Mouse (Mus musculus) adipocyte (in vitro differentiated cells): ENCODE data around the gene Uba7.
"Not testable (repeated sequence)": the region's sequence is repeated elsewhere in the genome, so short reads cannot be mapped to it uniquely, and the experiment has no call there.

Experiments
- DNase-seq: peaks from one replicate; pipeline ENCODE4 v3.0.0-alpha.2; 2016; ENCODE audit warnings: low spot score

The Uba7 gene

DNA sequence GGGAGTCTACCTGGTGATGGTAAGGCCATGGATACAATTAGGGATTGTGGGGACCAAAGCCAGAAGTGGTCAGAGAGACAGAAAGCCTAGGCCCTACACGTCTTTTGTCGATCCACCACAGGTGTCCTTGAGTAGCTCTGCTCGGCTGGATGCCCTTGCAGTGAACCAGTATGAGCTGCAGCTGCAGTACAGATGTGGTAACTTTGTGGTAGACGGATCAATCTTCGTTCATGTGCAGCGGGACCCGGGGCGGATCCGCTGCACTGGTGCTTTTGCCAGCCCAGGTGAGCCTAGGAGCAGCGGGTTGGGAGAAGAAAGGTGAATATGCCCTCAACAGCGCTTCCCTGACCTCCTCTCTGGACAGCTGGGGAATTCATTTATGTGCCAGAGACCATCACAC, 17.7 kb downstream of the Uba7 start:
- DNase-seq, result no peak

- DNase-seq, result no peak
These were observed 19.2 kb downstream of the Uba7 start for GRCm38 (mm10) chr9:107994464-107994863.

- no peak for DNase-seq
These were observed 20.2 kb downstream of the Uba7 start for GRCm38 (mm10) chr9:107995513-107995912.

DNA sequence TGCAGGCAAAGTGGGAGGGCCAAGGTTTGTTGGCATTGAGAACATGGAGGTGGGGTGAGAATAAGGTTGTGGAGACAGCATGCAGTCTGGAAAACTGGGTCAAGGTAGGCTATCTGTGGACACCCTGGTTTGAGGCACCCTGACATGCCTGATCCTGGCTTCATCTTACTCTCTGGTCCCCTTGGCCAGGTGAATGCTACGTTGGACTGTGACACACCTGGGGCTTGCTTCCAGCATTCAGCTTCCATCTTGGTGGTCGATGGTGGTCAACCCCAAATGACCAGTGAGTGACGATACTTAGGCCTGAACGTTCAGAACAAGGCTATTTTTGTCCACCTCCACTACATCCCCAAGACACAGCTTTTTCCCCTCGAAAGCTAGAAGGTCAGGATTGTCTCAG, 20.7 kb downstream of the Uba7 start, which contains the start of gene Gm20662:
Gene Gm20662, plus strand, starts transcription at position 301 of the 400 bp plus-strand sequence.
- no peak for DNase-seq

GRCm38 (mm10) chr9:108001922-108002770, 26.8 kb downstream of the Uba7 start, which contains the start of gene Ip6k1:
Gene Ip6k1, plus strand, starts transcription at chr9:108002501.
- DNase-seq, result peak; percentile 100

GRCm38 (mm10) chr9:108002778-108003530, 27.6 kb downstream of the Uba7 start:
- DNase-seq, result peak; percentile 44

DNA sequence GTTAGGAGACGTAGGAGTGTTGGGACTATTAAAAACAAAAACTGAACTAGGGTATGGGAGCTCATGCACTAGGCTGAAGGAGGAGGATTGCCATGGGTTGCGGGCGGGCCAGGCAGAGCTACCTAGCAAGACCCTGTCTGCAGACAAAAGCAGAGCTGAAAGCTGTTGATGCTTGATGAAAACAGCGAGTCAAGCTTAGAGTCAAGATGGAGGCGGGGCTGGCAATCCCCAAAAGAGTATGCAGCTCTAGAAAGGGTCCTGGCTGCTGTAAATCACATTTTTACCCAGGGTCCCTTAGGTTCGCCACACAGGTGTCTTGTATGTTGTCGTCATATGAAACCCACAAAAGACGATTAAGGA, 28.2 kb downstream of the Uba7 start:
- DNase-seq, result no peak

DNA sequence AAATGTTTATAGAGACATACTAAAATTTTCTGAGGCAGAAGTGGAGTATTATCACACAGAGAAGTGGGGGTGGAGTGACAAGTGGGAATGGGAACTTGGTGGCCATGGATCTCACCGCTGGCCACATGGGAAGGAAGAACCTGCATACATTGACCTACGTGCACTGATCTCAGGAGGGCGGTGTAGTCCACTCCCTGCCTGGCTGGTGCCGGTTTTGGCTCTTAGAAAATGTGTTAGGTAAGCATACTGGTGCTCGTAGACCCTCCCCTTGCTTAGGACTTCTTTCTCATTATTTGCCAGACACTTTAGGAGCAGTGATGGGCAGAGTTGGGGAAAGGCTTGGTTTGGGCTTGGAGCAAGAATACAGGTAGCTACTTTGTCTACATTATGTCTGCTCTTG, 32.7 kb downstream of the Uba7 start:
- no peak for DNase-seq

GRCm38 (mm10) chr9:108010385-108010784, 35.1 kb downstream of the Uba7 start:
- no peak for DNase-seq

GRCm38 (mm10) chr9:108013577-108013976, 38.3 kb downstream of the Uba7 start:
- DNase-seq, result not testable (repeated sequence)

GRCm38 (mm10) chr9:108017127-108017526, 41.8 kb downstream of the Uba7 start:
- DNase-seq, result no peak

DNA sequence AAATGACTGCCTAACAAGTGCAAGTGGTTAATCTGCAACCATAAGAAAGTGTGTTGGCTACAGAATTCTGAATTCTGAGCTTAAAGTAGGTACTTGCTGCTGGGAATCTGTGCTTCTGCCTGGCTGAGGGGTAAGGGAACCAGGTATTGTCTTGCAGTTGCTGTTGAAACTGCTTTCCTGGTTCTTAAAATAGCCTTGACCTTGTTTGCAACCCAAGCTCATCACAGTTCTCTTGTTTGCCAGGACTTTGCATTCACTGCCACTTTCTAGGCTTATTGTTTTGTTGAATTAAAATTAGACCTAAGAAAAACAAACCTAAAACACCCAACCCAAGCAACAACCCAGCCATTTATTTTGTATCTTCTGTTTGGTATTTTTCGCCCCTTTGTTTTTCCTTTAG, 45.4 kb downstream of the Uba7 start:
- no peak for DNase-seq

DNA sequence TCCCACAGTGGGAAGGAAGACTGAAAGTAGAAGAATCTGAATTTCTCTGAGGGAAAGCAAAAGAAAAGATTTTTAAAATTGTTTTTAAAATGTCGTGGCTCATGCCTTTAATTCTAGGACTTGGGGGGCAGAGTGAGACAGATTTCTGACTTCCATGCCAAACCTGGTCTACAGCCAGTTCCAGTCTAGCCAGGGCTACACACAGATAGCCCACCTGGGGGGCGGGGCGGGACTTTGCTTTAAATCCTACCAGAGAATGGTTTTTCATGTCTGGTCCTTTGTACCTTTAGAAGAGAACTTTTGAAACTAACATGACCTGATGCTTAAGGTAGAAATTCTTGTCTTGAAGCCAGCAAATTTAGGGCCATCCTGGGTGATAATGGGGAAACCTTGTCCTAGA, 47.9 kb downstream of the Uba7 start:
- DNase-seq, result no peak

DNA sequence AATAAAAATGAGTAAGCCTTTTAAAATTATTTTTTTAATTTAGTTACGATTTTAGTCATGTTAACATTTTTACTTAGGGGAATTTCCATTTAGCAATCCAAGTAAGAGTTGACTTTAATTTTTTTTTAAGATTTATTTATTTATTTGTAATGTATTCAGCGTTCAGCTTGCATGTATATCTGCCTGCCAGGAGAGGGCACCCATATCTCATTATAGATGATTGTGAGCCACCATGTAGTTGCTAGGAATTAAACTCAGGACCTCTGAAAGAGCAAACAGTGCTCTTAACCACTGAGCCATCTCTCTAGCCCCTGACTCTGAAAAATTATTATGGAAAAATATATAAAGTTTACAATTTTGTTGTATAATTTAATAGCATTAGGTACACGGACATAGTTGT, 51.3 kb downstream of the Uba7 start:
- no peak for DNase-seq

DNA sequence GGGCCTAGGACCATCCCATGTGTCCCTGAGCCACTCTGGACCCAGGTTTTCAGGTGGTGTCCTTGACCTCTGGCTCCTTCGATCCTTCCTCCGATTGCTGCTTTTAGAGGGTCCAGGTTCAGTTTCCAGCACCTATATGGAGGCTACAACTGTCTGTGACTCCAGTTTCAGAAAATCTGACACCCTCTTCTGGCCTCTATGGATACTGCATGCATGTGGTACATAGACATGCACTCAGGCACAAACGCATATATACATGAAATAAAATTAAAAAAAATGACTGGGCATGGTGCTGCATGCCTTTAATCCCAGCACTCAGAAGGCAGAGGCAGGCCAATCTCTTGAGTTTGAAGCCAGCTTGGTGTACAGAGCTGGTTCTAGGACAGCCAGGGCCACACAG, 52.6 kb downstream of the Uba7 start:
- DNase-seq, result no peak

GRCm38 (mm10) chr9:108032126-108032525, 56.8 kb downstream of the Uba7 start:
- DNase-seq, result no peak
